Mouse (Mus musculus): ENCODE measurements around the gene Gabbr1. TPM values are rescaled to one million over a fixed set of nuclear protein-coding genes. Genes with fewer than 3 reads are reported as not detected.

Gene Gabbr1
- 0.25 and 0.66 TPM in 2 replicates for polyA plus RNA-seq (2015; fragmentation: Nextera tagmentation; extraction: Ambion mirVana)

GRCm38 (mm10) chr17:37045611-37046311 is at the start of gene Gabbr1:
TSS of gene Gabbr1 (plus strand) at chr17:37045966.
- peaks cover 75% of the 10 kb centered on the region for H3K27me3 ChIP-seq
- 1% methylated on average over 53 of the region's 55 CpGs for WGBS (ENCODE audit: insufficient replicate concordance)
- H3K4me1 ChIP-seq (replicated peaks) = peaks cover 22% of the 10 kb centered on the region

GRCm38 (mm10) chr17:36997033-36997735 is 48.6 kb upstream of the Gabbr1 start:
- ATAC-seq (ENCODE audit: insufficient read depth) = no peak
- Histone ChIP-seq H3K36me3 (replicated peaks) (no peaks in the 10 kb centered on the region), H3K9me3 (replicated peaks) (no peaks in the 10 kb centered on the region), H3K4me1 (replicated peaks) (no peaks in the 10 kb centered on the region), H3K4me2 (no peak overlapping the region), H3K4me3 (replicated peaks) (no peak overlapping the region), H3K27ac (replicated peaks) (no peak overlapping the region), H3K9ac (no peak overlapping the region), H3K27me3 (peaks cover 9% of the 10 kb centered on the region)
- 20% methylated on average over 7 of the region's 7 CpGs for WGBS (ENCODE audit: insufficient replicate concordance)

More at GRCm38 (mm10) chr17:37045611-37046311, at the start of gene Gabbr1:
- peak within 1 kb of the TSS; percentile 45 for H3K9ac ChIP-seq
- peak; percentile 62 for ATAC-seq (ENCODE audit: insufficient read depth)
- no peaks in the 10 kb centered on the region for H3K36me3 ChIP-seq (replicated peaks)
- no peaks in the 10 kb centered on the region for H3K9me3 ChIP-seq (replicated peaks)
- H3K4me3 ChIP-seq (replicated peaks) = peak within 1 kb of the TSS; percentile 58
- peak within 1 kb of the TSS; percentile 71 for H3K4me2 ChIP-seq
- H3K27ac ChIP-seq (replicated peaks) = no peak within 1 kb of the TSS

- no peaks in the 10 kb centered on the region for H3K4me1 ChIP-seq (replicated peaks)
- H3K9me3 ChIP-seq (replicated peaks) = no peaks in the 10 kb centered on the region
- no peak overlapping the region for H3K27ac ChIP-seq (replicated peaks)
- no peak overlapping the region for H3K9ac ChIP-seq
- H3K4me3 ChIP-seq (replicated peaks) = no peak overlapping the region
- no peak overlapping the region for H3K4me2 ChIP-seq
- H3K27me3 ChIP-seq = peaks cover 22% of the 10 kb centered on the region
- no peaks in the 10 kb centered on the region for H3K36me3 ChIP-seq (replicated peaks)
- ATAC-seq (ENCODE audit: insufficient read depth) = no peak
- WGBS (ENCODE audit: insufficient replicate concordance) = 53% methylated on average over 2 of the region's 2 CpGs
These were observed 47.3 kb upstream of the Gabbr1 start for GRCm38 (mm10) chr17:36998477-36998876.

GRCm38 (mm10) chr17:37000863-37001262 is 44.9 kb upstream of the Gabbr1 start, which contains the start of gene Zfp57:
TSS of gene Zfp57 (plus strand) at chr17:37001163.
- H3K4me1 ChIP-seq (replicated peaks) = no peaks in the 10 kb centered on the region

GRCm38 (mm10) chr17:37002364-37003330 is 43.1 kb upstream of the Gabbr1 start:
- no peaks in the 10 kb centered on the region for H3K9me3 ChIP-seq (replicated peaks)
- H3K4me2 ChIP-seq = peak overlapping the region; percentile 65
- peak overlapping the region; percentile 47 for H3K4me3 ChIP-seq (replicated peaks)
- peak overlapping the region; percentile 40 for H3K9ac ChIP-seq
- ATAC-seq (ENCODE audit: insufficient read depth) = peak; percentile 34
- no peaks in the 10 kb centered on the region for H3K4me1 ChIP-seq (replicated peaks)
- 1% methylated on average over 49 of the region's 49 CpGs for WGBS (ENCODE audit: insufficient replicate concordance)
- no peak overlapping the region for H3K27ac ChIP-seq (replicated peaks)
- H3K36me3 ChIP-seq (replicated peaks) = no peaks in the 10 kb centered on the region
- H3K27me3 ChIP-seq = peaks cover 33% of the 10 kb centered on the region

More at GRCm38 (mm10) chr17:37000863-37001262, 44.9 kb upstream of the Gabbr1 start, which contains the start of gene Zfp57:
- ATAC-seq (ENCODE audit: insufficient read depth) = no peak
- no peaks in the 10 kb centered on the region for H3K9me3 ChIP-seq (replicated peaks)
- H3K36me3 ChIP-seq (replicated peaks) = no peaks in the 10 kb centered on the region
- H3K4me2 ChIP-seq = no peak within 1 kb of the TSS
- WGBS (ENCODE audit: insufficient replicate concordance) = 73% methylated on average over 7 of the region's 7 CpGs
- no peak within 1 kb of the TSS for H3K27ac ChIP-seq (replicated peaks)
- H3K9ac ChIP-seq = no peak within 1 kb of the TSS
- no peak within 1 kb of the TSS for H3K4me3 ChIP-seq (replicated peaks)
- peaks cover 33% of the 10 kb centered on the region for H3K27me3 ChIP-seq

GRCm38 (mm10) chr17:37003366-37003765 is 42.4 kb upstream of the Gabbr1 start:
- Histone ChIP-seq H3K4me3 (replicated peaks) (peak overlapping the region; percentile 47), H3K36me3 (replicated peaks) (no peaks in the 10 kb centered on the region), H3K9ac (no peak overlapping the region), H3K27ac (replicated peaks) (no peak overlapping the region), H3K4me1 (replicated peaks) (no peaks in the 10 kb centered on the region), H3K27me3 (peaks cover 33% of the 10 kb centered on the region), H3K4me2 (peak overlapping the region; percentile 65), H3K9me3 (replicated peaks) (no peaks in the 10 kb centered on the region)
- WGBS (ENCODE audit: insufficient replicate concordance) = 32% methylated on average over 4 of the region's 4 CpGs
- ATAC-seq (ENCODE audit: insufficient read depth) = no peak

GRCm38 (mm10) chr17:37008161-37008560 is 37.6 kb upstream of the Gabbr1 start:
- H3K9ac ChIP-seq = no peak overlapping the region
- H3K27ac ChIP-seq (replicated peaks) = no peak overlapping the region
- no peaks in the 10 kb centered on the region for H3K9me3 ChIP-seq (replicated peaks)
- no peaks in the 10 kb centered on the region for H3K36me3 ChIP-seq (replicated peaks)
- WGBS (ENCODE audit: insufficient replicate concordance) = 70% methylated on average over 6 of the region's 6 CpGs
- no peak overlapping the region for H3K4me3 ChIP-seq (replicated peaks)
- H3K27me3 ChIP-seq = peaks cover 15% of the 10 kb centered on the region
- no peak for ATAC-seq (ENCODE audit: insufficient read depth)
- no peak overlapping the region for H3K4me2 ChIP-seq
- no peaks in the 10 kb centered on the region for H3K4me1 ChIP-seq (replicated peaks)

GRCm38 (mm10) chr17:37009460-37010042 is 36.2 kb upstream of the Gabbr1 start:
- no peak for ATAC-seq (ENCODE audit: insufficient read depth)
- WGBS (ENCODE audit: insufficient replicate concordance) = 57% methylated on average over 17 of the region's 17 CpGs
- Histone ChIP-seq H3K9me3 (replicated peaks) (no peaks in the 10 kb centered on the region), H3K4me1 (replicated peaks) (no peaks in the 10 kb centered on the region), H3K4me3 (replicated peaks) (no peak overlapping the region), H3K27me3 (peaks cover 1% of the 10 kb centered on the region), H3K36me3 (replicated peaks) (no peaks in the 10 kb centered on the region), H3K4me2 (no peak overlapping the region), H3K27ac (replicated peaks) (no peak overlapping the region), H3K9ac (no peak overlapping the region)

GRCm38 (mm10) chr17:37011719-37012118 is 34.0 kb upstream of the Gabbr1 start:
- Histone ChIP-seq H3K9ac (no peak overlapping the region), H3K27me3 (no peaks in the 10 kb centered on the region), H3K4me2 (no peak overlapping the region), H3K27ac (replicated peaks) (no peak overlapping the region), H3K9me3 (replicated peaks) (no peaks in the 10 kb centered on the region), H3K4me1 (replicated peaks) (no peaks in the 10 kb centered on the region), H3K36me3 (replicated peaks) (no peaks in the 10 kb centered on the region), H3K4me3 (replicated peaks) (no peak overlapping the region)
- ATAC-seq (ENCODE audit: insufficient read depth) = no peak
- WGBS (ENCODE audit: insufficient replicate concordance) = 61% methylated on average over 3 of the region's 3 CpGs

GRCm38 (mm10) chr17:37012141-37012540 is 33.6 kb upstream of the Gabbr1 start:
- no peak overlapping the region for H3K9ac ChIP-seq
- no peaks in the 10 kb centered on the region for H3K4me1 ChIP-seq (replicated peaks)
- ATAC-seq (ENCODE audit: insufficient read depth) = no peak
- H3K27ac ChIP-seq (replicated peaks) = no peak overlapping the region
- no peaks in the 10 kb centered on the region for H3K36me3 ChIP-seq (replicated peaks)
- no peak overlapping the region for H3K4me2 ChIP-seq
- no peaks in the 10 kb centered on the region for H3K9me3 ChIP-seq (replicated peaks)
- no peaks in the 10 kb centered on the region for H3K27me3 ChIP-seq
- no peak overlapping the region for H3K4me3 ChIP-seq (replicated peaks)
- 47% methylated on average over 5 of the region's 5 CpGs for WGBS (ENCODE audit: insufficient replicate concordance)
